Mouse (Mus musculus): ENCODE measurements at regions not wholly inside any gene's neighbourhood (a gene's known extent, or its start where the extent isn't known, plus 50 kb on each side); places are given as distances from the start of the nearest gene placed in this dataset.

DNA sequence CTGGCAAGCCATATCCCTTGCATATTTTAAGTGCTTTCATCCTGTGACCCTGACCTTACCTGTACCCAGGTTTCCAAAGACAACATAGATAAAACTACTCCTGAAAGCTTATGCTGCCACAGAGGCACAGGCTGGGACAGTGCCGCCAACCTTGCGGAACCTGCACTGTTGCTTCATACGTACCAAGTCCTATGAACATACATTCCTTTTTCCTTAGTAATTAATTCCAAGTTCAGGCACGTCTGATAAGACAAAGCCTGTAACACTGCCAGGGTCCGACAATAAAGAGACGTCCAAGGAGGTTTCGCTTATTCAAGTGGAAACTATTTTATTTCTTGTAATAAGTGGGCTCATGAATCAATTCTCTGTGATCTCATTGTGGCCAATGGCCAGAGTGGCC, 70.2 kb upstream of the Pbx1 start:
- Histone ChIP-seq H3K4me1 (ENCODE audit: control insufficient read depth, insufficient read depth, insufficient read length, low read length) (no peaks in the 10 kb centered on the region), H3K27ac (ENCODE audit: insufficient read depth, low read depth, low read length) (no peak overlapping the region), H3K4me3 (ENCODE audit: low read depth, low read length) (no peak overlapping the region), H3K27me3 (ENCODE audit: control insufficient read depth, insufficient read depth, low read length) (no peaks in the 10 kb centered on the region), H3K36me3 (ENCODE audit: control insufficient read depth, insufficient read depth, low read length) (no peaks in the 10 kb centered on the region)
- 22% methylated on average over 7 of the region's 7 CpGs for WGBS
- no peak for TF ChIP-seq CTCF (IDR thresholded peaks at IDR 0.05; ENCODE audit: extremely low read depth, insufficient read length, insufficient replicate concordance, low read depth, low read length)
- TF ChIP-seq POLR2A (IDR thresholded peaks at IDR 0.05; ENCODE audit: low read depth, low read length), result no peak

DNA sequence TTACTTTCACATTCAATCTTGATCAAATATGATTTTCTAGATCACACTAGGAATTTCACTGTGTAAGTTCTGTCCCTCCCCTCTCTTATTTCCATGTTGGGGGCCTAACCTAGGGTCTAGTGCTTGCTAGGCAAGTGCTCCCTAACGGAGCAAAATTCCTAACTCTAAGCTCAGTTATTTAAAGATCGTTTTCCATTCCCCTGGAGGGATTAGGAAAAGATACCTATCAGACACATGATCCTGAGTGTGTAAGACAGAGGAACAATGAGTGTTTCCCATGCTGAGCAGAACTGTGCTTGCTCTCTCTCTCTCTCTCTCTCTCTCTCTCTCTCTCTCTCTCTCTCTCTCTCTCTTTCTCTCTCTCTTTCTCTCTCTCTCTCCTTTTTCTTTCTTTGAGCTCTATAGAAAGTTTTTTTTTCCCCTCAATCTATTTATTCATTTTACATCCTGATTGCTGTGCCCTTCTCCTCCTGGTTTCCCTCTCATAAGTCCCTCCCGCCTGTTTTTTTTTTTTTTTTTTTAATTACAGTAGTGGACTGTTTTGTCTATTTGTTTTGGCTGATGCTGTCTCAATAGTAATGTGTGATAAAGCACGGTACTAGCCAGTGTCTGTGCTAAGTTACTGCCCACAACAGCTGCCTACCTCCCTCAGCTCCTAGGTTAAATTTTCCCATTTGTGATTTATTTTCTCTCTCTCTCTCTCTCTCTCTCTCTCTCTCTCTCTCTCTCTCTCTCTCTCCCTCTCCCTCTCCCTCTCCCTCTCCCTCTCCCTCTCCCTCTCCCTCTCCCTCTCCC, 69.5 kb upstream of the Pbx1 start:
- no peaks in the 10 kb centered on the region for H3K36me3 ChIP-seq (ENCODE audit: control insufficient read depth, insufficient read depth, low read length)
- 31% methylated on average over 4 of the region's 4 CpGs for WGBS
- H3K27me3 ChIP-seq (ENCODE audit: control insufficient read depth, insufficient read depth, low read length), result no peaks in the 10 kb centered on the region
- no peak overlapping the region for H3K27ac ChIP-seq (ENCODE audit: insufficient read depth, low read depth, low read length)
- no peaks in the 10 kb centered on the region for H3K4me1 ChIP-seq (ENCODE audit: control insufficient read depth, insufficient read depth, insufficient read length, low read length)
- TF ChIP-seq POLR2A (IDR thresholded peaks at IDR 0.05; ENCODE audit: low read depth, low read length), result no peak
- TF ChIP-seq CTCF (IDR thresholded peaks at IDR 0.05; ENCODE audit: extremely low read depth, insufficient read length, insufficient replicate concordance, low read depth, low read length), result no peak
- no peak overlapping the region for H3K4me3 ChIP-seq (ENCODE audit: low read depth, low read length)

DNA sequence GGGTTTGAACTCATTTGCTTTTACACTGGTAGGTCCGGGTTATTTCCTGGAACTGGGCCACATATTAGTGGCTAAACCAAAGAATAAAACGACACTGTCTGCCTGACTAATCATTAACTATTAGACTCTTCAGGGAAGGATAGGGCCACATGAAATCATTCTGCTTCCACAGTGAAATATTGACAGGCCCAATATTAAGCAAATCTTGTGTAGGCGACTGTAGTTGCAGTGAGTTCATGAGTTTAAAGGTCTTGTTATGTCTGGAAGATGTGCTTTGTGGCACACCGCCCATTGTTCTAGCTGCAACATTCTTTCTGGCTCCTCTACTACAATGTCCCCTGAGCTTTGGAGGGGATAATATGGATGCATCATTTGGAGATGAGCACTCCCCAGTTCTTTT, 65.7 kb upstream of the Pbx1 start:
- Histone ChIP-seq H3K27ac (ENCODE audit: insufficient read depth, low read depth, low read length) (no peak overlapping the region), H3K4me3 (ENCODE audit: low read depth, low read length) (no peak overlapping the region), H3K4me1 (ENCODE audit: control insufficient read depth, insufficient read depth, insufficient read length, low read length) (no peaks in the 10 kb centered on the region), H3K27me3 (ENCODE audit: control insufficient read depth, insufficient read depth, low read length) (no peaks in the 10 kb centered on the region), H3K36me3 (ENCODE audit: control insufficient read depth, insufficient read depth, low read length) (no peaks in the 10 kb centered on the region)
- no peak for TF ChIP-seq POLR2A (IDR thresholded peaks at IDR 0.05; ENCODE audit: low read depth, low read length)
- TF ChIP-seq CTCF (IDR thresholded peaks at IDR 0.05; ENCODE audit: extremely low read depth, insufficient read length, insufficient replicate concordance, low read depth, low read length), result no peak
- 23% methylated on average over 4 of the region's 4 CpGs for WGBS

DNA sequence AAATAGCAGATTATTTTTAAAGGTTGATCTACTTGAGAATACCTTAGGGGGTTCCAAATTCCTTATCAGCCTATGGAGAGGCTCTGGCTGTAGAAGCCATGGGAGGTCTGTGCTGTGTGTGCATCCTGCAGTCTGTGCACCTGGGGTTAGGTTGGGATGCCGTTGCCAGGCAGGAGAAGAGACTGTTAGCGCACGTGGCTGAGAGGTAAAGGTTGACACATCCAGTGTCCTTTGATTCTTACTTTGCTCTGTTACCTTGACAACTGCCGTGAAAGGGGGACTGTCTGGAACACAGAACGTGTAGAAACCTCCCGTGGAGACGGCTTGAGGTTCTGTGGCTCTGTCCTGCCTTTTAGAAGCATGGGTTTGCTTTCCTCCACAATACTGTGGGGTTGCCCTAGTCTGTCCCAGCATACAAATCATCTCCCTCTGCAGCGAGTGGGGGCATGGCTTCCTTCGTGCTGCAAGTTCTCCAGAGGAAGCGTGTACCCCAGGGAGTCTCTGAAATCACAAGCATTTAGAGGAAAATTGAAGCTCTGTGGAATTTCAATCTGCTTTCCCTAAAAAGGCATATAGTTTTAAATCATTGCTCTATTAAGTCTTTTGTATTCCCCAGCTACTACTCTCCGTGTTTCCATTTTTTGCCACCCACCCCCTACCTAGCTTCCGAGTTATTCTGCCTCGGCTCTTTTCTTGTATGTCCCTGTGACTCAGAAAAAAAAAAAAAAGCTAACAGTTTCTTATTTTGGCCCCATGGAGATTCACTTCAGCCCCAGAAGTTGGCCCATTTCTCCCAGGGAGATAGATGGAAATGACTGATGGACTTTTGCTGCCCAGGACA, 63.8 kb upstream of the Pbx1 start:
- 76% methylated on average over 13 of the region's 13 CpGs for WGBS
- TF ChIP-seq POLR2A (IDR thresholded peaks at IDR 0.05; ENCODE audit: low read depth, low read length) (no peak), CTCF (IDR thresholded peaks at IDR 0.05; ENCODE audit: extremely low read depth, insufficient read length, insufficient replicate concordance, low read depth, low read length) (no peak)
- Histone ChIP-seq H3K4me1 (ENCODE audit: control insufficient read depth, insufficient read depth, insufficient read length, low read length) (no peaks in the 10 kb centered on the region), H3K4me3 (ENCODE audit: low read depth, low read length) (no peak overlapping the region), H3K27ac (ENCODE audit: insufficient read depth, low read depth, low read length) (no peak overlapping the region), H3K36me3 (ENCODE audit: control insufficient read depth, insufficient read depth, low read length) (no peaks in the 10 kb centered on the region), H3K27me3 (ENCODE audit: control insufficient read depth, insufficient read depth, low read length) (no peaks in the 10 kb centered on the region)

DNA sequence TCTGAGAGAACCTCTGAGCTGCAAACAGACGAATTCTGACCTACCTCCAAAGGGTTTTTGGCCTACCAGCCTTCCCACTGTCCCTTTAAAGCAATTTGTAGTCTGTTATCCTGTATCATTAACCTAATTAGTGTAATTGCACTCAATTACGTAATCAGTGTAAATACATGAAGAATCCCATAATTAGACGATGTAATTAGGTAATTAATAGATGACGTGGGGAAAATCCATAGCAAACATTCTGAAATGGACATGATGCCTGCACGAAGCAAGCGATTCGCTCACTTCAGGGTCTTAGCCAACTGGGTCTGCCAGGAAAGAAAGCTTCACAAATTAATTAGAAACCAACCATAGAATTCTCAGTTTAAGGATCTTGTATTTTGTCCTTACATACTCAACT, 55.4 kb upstream of the Pbx1 start:
- Histone ChIP-seq H3K4me1 (ENCODE audit: control insufficient read depth, insufficient read depth, insufficient read length, low read length) (no peaks in the 10 kb centered on the region), H3K36me3 (ENCODE audit: control insufficient read depth, insufficient read depth, low read length) (no peaks in the 10 kb centered on the region), H3K4me3 (ENCODE audit: low read depth, low read length) (no peak overlapping the region), H3K27ac (ENCODE audit: insufficient read depth, low read depth, low read length) (no peak overlapping the region), H3K27me3 (ENCODE audit: control insufficient read depth, insufficient read depth, low read length) (no peaks in the 10 kb centered on the region)
- TF ChIP-seq CTCF (IDR thresholded peaks at IDR 0.05; ENCODE audit: extremely low read depth, insufficient read length, insufficient replicate concordance, low read depth, low read length), result no peak
- TF ChIP-seq POLR2A (IDR thresholded peaks at IDR 0.05; ENCODE audit: low read depth, low read length), result no peak
- WGBS, result 79% methylated on average over 7 of the region's 7 CpGs

DNA sequence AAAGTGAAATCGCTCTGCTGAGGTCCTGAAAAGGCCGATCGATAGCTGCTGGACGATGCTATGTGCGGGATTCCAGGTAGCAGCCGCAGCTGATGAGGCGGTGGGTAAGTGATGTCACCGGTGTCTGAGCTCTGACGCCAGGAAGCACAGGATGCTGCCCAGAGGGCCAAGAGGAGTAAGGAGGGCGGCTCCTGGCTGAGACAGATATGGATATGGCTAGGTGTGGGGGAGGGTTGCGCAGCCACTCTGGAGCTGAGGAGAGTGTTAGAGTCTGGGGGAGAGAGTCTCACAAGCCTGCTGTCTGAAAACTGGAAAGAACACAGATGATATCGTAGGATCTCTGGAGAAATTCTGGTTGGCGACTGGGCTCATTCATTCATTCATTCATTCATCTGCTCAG, 51.6 kb upstream of the Pbx1 start:
- Histone ChIP-seq H3K4me3 (ENCODE audit: low read depth, low read length) (no peak overlapping the region), H3K4me1 (ENCODE audit: control insufficient read depth, insufficient read depth, insufficient read length, low read length) (no peaks in the 10 kb centered on the region), H3K27me3 (ENCODE audit: control insufficient read depth, insufficient read depth, low read length) (no peaks in the 10 kb centered on the region), H3K27ac (ENCODE audit: insufficient read depth, low read depth, low read length) (no peak overlapping the region), H3K36me3 (ENCODE audit: control insufficient read depth, insufficient read depth, low read length) (no peaks in the 10 kb centered on the region)
- TF ChIP-seq CTCF (IDR thresholded peaks at IDR 0.05; ENCODE audit: extremely low read depth, insufficient read length, insufficient replicate concordance, low read depth, low read length) (no peak), POLR2A (IDR thresholded peaks at IDR 0.05; ENCODE audit: low read depth, low read length) (no peak)
- WGBS, result 85% methylated on average over 13 of the region's 13 CpGs
